Mouse (Mus musculus): ENCODE data around the gene Hoga1.

The Hoga1 gene

DNA sequence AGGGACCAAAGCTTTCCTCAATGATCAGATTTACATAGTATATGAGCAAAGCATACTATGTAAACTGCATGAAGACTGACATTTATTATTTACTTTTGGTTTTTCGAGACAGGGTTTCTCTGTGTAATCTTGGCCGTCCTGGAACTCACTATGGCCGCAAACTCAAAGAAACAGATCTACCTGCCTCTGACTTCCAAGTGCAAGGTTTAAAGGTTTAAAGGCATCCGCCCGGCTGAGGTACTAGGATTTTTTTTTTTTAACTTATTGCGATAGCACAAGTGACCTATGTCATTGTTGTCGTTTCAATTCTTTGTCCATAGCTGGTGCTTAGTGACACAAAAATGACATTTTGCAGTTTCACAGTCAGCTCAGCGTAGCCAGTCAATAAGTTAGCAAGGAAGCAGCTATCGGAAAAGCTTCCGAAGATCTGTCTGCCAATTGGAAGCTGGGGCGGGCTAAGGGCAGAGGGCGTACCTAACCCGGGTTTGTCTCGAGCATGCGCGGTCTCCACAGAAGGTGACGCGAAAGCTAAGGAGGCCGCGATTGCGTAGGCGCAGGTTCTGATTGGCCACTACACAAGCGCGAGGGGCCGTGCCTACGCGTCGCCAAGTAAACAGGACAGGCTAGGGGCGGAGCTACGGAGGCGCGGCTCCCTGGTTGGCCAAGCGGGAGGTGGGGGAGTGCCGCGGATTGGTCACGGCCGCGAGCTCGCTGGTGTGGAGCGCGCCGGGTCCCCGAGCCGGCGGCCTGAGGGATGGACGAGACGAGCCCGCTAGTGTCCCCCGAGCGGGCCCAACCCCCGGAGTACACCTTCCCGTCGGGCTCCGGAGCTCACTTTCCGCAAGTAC is 44.6 kb downstream of the Hoga1 start, which contains the start of gene Pi4k2a:
TSS of gene Pi4k2a (plus strand) at position 723 of the 848 bp plus-strand sequence.
- in situ Hi-C loops (cut with MboI; ENCODE audit: low pct_unique_long_range_greater_than_20kb in 1 of 2, low sequenced_read_pairs in 2 of 2, unreplicated experiment in 1 of 2) = no loop called here

DNA sequence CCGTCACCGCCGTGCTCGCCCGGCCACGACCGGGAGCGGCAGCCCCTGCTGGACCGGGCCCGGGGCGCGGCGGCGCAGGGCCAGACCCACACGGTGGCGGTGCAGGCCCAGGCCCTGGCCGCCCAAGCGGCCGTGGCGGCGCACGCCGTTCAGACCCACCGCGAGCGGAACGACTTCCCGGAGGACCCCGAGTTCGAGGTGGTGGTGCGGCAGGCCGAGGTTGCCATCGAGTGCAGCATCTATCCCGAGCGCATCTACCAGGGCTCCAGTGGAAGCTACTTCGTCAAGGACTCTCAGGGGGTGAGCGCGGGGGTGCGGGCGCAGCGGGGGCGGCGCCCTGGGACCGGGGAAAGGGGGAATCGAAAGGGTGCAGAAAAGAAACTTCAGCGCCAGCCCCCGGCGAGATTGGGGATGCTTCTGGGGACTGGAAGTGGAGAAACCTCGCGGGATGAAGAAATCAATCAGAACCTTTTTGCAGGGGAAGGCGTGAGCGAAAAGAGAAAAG is 45.3 kb downstream of the Hoga1 start:
- in situ Hi-C loops (cut with MboI; ENCODE audit: low pct_unique_long_range_greater_than_20kb in 1 of 2, low sequenced_read_pairs in 2 of 2, unreplicated experiment in 1 of 2) = no loop called here

DNA sequence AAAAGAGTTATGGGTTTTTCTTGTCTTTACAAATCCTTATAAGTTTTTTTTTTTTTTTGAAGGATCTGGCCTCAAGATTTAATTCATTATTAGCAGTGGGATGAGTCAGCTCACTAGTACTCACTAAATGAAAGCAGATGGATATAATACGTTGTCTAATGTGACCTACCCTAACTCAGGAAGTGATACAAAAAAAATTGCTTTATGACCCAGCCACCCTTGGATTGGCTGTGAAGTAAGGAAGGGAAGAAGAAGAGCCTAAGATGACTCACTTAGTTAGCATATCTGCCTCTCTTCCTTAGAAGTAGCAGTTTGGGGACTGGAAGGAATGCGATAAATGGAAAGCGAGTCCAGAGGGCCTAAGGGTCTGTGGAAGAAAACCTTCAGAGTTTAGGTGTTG is 54.0 kb downstream of the Hoga1 start:
- in situ Hi-C loops (cut with MboI; ENCODE audit: low pct_unique_long_range_greater_than_20kb in 1 of 2, low sequenced_read_pairs in 2 of 2, unreplicated experiment in 1 of 2) = no loop called here

DNA sequence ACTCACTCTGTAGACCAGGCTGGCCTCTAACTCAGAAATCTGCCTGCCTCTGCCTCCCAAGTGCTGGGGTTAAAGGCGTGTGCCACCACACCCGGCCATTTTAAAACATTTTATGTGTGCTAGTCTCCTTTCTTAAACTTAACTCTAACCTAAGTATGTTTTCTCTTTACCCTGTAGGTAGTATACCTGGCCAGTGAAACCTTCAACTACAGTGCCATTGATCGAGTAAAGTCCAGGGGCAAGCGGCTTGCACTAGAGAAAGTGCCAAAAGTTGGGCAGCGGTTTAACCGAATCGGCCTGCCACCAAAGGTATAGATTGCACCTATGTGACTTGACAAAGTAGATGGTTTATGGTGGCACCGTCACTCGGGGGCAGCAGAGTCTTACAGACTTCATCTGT is 59.3 kb downstream of the Hoga1 start:
- in situ Hi-C loops (cut with MboI; ENCODE audit: low pct_unique_long_range_greater_than_20kb in 1 of 2, low sequenced_read_pairs in 2 of 2, unreplicated experiment in 1 of 2) = no loop called here

DNA sequence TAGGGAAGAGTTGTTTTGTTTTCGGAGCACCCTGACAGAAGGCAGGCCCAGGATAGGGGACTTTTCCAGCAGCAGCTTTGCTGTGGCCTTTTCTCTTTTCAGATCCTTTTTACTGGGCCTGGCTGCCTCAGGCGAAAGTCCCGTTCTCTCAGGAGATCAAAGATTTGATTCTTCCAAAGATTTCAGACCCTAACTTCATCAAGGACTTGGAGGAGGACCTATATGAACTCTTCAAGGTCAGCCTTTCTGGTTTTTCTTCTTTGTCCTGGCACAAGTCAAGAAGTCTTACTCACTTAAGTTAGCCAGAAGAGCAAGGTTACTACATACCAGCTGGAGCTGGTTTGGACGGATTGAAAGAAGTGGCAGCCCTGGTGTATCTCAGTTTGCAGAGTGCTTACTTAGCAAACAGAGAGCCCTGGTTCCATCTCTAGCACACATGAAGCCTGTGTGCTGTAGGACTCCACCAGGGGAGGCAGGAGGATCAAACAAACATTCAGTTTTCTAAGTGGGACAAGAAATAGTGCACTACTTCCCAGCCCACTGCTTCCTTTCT is 70.4 kb downstream of the Hoga1 start:
- in situ Hi-C loops (cut with MboI; ENCODE audit: low pct_unique_long_range_greater_than_20kb in 1 of 2, low sequenced_read_pairs in 2 of 2, unreplicated experiment in 1 of 2) = no loop called here

DNA sequence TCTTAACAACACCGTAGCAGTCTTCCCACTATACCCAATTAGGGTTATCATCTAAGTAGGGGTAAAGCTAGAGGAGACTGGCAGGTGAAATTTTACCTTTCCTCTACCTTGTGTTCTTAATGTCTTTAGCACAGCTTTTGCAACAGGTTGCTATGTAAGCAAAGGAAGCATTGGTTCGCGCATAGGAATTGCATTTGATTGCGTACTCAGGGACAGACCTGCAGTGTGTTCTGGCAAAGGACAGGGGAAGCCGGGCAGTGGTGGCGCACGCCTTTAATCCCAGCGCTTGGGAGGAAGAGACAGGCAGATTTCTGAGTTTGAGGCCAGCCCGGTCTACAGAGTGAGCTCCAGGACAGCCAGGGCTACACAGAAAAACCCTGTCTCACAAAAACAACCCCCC is 72.7 kb downstream of the Hoga1 start:
- in situ Hi-C loops (cut with MboI; ENCODE audit: low pct_unique_long_range_greater_than_20kb in 1 of 2, low sequenced_read_pairs in 2 of 2, unreplicated experiment in 1 of 2) = no loop called here

DNA sequence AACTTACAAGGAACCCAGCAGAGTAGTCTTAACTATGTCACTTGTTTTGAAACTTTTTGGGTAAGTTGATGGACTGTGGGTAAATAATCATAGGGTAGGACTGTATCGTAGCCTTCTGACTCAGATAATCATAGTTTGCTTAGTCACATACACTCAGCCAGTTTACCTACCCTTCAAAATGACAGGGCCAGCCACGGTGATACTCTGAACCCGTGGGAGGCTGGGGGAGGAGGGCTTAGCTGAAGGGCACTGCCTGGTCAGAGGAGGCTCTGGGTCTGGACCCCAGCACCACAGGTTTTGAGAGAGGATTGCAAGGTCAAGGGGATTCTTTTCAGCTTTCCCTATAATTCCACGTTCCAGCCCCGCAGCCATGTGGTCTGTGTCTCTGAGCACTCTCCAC is 73.2 kb downstream of the Hoga1 start:
- in situ Hi-C loops (cut with MboI; ENCODE audit: low pct_unique_long_range_greater_than_20kb in 1 of 2, low sequenced_read_pairs in 2 of 2, unreplicated experiment in 1 of 2) = no loop called here

DNA sequence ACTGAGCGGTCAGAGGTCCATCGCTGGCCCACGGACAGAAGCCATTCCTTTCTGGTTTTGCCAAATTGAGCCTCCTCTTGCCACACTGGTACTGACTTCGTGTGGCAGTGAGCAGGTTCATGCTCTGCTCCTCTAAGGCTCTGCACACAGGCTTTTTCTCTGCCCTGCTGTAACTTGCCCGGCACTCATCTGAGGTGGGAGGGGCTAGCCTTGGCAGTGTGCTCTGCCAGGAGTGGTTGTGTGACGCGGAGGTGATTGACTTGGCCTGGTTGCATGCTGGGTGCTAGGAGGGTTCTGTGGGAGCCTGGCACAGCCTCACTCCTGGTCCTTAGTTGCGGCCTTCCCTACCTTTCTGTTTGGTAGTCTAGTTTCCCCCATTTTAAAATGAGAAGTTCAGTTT is 75.0 kb downstream of the Hoga1 start:
- in situ Hi-C loops (cut with MboI; ENCODE audit: low pct_unique_long_range_greater_than_20kb in 1 of 2, low sequenced_read_pairs in 2 of 2, unreplicated experiment in 1 of 2) = no loop called here

Measured in mouse embryonic stem cell (cell line).